Mouse (Mus musculus): ENCODE results near the gene Flad1. TPM values are rescaled to one million over a fixed set of nuclear protein-coding genes. Genes with fewer than 3 reads are reported as not detected.

Gene Flad1
- total RNA-seq, 2 experiments from 2014 or later = 25.8 to 29.5 TPM

DNA sequence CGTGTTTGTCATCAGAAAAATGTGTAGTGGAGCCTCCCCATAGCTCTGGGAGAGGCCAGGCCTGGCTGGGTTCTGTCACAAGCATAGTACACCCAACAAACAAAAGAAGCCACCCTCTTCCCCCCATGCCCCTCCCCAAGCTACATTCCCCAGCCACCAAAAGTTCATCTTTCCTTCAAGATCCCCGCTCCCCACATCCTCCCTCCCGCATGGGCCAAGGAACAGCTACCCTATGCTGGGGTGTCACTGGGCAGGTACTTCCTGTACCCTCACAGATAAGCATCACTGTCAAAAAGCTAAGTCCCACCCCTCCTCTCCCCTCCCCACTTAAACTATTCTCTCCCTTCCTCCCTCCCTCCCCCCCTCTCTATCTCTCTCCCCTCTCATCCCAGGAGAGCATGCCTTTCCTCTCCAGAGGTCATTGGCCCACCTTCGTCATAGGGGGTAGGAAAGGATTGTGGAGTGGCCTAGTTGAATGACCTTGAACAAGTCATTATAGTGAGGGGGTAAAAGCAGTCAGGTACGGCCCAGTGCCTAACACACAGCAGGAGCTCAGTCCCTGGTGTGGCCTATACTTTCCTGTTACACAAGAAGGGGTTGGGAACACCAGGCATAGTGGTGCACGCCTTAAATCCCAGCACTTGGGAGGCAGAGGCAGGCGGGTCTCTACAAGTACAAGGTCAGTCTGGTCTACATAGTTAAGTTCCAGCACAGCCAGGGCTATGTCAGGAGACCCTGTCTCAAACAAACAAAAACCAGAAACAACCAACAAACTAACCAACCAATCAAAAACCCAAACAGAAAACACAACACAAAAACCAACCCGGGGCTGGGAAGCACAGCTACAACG, 29.4 kb downstream of the Flad1 start:
- no peak for DNase-seq

DNA sequence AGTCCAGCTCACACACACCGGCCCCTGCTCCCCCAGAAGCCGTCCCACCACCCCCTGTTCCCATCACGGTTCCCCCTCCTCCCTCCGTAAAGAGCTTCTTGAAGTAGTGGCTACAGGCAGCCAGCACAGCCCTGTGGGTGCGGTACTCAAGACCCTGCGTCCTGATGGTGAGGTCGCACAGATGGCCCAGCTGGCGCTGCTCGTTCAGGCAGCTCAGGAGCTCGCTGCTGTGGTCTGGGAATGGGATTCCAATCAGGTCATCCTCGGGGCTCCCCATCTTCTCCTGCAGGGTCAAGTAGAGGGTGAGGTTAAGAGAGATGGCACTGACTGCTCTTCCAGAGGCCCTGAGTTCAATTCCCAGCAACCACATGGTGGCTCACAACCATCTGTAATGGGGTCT, 30.4 kb downstream of the Flad1 start:
- no peak for DNase-seq

DNA sequence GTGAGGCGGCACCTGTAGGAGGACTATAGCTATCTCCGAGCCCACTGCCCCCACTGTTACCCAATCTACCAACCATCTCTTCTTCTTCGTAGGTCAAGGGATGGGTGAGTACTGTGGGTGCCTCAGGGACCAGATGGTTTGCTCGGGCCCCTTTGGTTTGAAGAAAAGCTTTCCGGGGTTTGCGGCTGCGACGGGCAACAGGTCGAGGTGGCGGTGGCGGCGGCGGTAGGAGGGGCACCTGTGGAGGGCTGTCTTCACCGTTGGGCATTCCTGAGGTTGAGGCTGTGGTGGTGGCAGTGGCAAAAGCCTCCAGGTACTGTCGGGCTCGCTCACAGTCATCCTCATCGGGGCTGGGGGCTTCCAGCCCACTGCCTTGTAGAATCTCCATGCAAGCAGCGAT, 31.0 kb downstream of the Flad1 start:
- no peak for DNase-seq

DNA sequence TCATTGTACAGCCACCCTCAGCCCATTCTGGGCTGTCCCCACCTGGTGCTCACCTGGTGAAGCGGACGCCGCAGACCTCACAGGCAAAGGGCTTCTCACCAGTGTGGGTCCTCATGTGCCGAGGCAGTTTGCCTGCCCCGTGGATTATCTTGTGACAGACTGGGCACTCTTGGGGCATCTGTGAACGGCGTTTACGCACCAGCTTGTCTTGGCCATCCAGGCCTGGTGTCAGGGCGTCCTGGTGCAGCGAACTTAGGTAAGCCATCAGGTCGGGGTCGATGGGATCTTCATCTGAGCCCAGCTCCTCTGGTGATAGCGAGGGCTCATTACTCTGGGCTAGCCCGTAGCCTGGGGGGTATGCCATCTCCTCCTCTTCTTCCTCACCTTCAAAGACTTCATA, 31.4 kb downstream of the Flad1 start:
- no peak for DNase-seq

DNA sequence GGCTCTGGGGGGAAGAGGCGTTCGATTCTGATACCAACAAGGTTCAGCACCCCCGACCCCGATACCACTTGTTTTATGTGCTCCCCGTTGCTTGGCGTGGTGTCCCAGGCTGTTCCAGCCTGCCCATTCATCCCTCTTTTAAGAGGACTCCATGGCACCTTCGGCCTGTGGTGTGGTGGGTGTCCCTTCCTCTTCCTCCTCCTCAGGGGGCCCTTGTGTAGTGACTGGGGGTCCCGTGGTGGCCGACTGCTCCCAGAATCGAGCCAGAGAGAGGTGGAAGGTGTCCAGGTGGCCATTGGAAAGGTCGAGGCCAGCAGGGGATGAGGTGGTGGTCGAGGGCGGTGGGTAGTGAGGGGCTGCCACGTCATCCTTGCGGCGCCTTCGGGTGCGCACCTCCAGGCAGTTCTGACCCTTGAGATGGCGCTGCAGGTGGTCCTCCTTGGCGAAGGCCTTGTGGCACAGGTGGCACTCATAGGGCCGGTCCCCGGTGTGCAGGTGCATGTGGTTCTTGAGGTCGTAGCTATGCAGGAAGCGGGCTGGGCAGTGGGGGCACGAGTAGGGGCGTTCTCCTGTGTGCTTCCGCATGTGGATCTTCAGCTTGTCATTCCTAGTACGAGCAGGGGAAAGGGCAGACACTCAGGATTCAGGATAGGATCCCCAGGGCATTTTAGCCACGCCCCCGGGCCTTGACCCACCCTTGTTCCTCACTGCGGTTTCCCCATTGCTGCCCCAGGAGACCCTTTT, 32.1 kb downstream of the Flad1 start:
- no peak for DNase-seq

DNA sequence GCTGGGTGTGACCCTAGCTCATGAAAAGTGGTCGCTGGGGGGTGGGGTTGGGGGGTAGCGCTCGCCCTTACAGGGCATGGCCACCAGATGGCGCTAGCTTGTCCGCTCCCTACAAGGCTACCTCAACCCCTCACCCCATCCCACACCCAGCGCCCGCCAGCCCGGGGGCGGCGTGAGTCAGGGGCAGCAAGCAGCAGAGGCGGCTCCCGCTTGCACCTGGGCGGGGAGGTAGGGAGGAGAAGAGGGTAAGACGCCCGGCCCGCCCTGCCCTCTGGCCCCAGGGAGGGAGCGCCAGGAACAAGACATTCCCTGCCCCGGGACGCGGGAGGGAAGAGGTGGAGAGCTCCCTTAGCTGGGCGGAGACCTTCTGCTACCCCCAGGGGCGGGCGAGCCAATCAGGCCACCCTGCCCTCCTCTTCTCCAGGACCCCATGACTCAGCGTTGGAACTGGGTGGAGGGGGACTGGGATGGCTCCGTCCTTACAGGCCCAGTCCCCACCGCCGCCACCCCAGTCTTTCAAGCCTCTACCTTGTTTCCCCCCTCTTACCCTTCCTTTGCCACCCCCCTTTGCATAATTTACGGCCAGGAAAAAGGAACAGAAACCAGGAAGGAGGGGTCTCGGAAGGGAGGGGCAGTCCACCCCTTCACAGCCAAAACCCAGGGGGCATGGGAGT, 33.1 kb downstream of the Flad1 start:
- peak; percentile 77 for DNase-seq

DNA sequence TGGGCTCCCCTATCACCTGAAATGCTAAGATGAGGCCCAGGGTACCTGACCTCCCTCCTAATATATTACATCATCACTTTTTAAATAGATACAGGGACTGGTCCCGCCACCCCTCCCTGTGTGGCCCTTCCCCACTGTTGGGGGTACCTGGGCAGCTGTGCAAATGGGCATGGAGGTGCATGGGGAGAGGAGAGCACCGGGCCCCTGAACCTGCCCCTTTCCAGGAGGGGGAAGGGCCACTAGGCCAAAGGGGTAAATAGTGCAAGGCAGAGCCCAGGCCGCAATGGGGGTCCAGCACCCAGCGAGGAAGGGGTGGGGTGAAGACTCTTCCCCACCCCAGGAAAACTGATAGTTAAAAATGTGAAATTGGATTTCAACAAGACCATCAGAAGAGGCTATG, 33.8 kb downstream of the Flad1 start:
- no peak for DNase-seq

DNA sequence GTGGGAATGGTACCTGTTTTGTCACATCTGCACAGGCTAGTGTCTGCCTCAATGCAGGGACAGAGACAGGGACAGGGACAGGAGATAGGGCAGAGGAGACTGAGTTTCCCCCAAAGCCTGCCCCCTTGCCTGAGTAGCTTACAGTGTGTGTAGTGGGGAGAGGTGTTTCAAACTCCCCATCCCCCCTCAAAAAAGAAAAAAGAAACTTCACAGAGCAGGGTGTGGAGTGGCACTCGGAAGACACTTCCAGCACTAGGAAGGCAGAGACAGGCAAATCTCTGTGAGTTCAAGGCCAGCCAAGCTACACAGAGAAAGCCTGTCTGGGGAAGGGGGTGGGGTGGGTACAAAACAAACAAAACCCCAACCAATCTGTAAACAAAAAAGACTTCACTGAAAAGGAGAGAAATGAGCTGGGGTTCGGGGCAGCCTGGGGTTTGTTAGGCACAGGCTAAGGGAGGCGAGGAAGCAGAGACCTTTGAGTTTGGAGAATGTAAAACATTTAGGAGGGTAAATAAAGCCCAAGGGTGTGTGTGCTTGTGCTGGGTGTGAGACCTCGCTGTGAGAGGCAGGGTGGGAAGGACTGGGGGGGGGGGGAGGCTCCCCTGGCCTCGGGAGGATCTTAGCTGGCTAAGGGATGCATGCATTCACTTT, 38.0 kb downstream of the Flad1 start:
- DNase-seq = no peak

DNA sequence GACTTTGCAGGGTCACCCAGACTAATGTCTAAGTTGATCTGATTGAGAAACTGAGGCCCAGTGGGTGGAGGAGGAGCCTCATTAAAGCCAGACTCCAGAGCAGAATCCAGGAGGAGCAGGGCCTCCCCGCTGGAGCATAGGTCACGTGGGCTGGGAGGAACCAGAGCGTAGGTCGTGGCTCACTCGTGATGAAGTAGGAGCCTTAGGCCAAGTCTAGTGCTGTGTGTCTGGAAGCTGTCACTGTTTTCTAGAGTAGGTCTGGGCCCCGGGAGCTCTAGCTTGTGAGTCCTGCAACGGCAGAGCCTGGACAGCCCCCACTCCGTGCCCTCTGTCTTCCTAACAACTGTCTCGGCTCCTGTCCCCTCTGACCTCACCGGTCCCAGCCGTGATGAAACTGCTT, 44.3 kb downstream of the Flad1 start:
- no peak for DNase-seq

DNA sequence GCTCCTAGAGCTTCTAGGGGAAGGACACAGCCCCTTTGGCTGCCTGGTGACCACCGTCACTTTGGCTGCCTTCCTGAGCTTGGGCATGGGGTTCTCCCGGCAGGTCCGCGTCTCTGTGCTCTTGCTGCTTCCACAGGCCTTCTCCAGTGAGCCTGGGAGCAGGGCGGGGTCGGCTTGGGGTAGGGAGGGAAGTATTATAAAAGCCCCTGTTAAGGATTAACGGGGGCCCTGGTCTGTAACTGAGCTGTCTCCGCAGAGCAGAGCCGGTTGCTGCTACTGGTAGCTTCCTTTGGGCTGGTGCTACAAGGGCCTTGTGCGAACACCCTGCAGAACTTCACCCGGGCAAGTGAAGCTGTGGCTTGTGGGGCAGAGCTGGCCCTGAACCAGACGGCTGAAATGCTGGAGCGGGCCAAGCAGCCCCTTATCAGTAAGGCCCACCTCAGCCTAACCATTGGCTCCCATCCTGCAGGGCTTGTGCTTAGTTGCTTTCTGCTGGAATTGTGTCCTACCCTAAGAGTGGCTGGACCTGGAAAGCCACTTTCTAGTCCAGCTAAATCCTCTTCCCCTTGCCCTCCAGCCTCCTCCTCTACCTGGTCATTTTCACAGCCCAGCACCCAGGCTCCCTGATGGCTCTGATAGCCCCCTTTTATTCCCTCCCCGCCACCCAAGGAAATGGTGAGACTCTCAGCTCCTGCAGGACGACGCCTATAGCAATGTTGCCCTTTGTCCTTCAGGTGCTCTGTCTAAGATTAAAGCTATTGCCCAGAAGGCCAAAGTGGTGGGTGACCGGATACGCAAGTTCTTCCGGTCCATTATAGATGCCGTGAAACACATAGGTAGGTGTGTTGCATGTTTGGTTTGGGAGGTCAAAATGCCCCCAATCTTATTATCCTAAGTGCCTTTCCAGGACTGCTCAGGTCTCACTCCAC, 45.9 kb downstream of the Flad1 start:
- DNase-seq = no peak

DNA sequence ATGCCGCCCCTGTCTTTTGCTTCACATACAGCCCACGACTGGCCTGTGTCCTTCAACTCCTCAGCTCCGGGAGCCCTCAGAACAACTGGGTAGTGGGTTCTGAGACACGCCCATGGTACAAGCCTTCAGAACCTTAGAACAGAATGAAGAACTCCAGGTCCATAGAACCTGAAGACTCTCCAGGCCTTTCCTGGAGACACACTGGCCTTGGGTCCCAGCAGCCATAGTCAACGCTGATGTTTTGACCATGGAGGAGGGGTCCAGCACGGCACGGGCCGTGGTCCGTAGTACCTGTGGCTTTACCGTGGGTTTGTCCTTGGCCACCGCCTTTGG, 46.6 kb downstream of the Flad1 start, which contains the start of gene Dcst1:
Gene Dcst1 (minus strand): TSS at position 101 of the 333 bp plus-strand sequence.
- DNase-seq = no peak

DNA sequence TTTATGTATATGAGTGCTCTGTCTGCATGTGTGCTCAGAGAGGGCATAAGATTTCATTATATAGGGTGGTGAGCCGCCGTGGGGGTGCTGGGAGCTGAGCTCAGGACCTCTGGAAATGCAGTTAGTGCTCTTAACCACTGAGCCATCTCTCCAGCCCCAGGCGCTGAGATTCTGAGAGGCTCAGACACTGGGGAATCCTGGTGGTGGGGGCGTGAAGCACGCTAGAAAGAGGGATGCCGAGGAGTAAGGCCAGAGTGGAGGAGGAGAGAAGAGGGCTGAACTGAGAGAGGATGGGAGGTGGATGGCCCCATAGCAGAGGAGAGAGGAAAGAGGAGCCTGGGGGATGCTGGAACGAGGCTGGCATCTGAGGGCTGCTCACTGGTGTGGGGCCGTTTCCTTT, 47.0 kb downstream of the Flad1 start:
- no peak for DNase-seq

DNA sequence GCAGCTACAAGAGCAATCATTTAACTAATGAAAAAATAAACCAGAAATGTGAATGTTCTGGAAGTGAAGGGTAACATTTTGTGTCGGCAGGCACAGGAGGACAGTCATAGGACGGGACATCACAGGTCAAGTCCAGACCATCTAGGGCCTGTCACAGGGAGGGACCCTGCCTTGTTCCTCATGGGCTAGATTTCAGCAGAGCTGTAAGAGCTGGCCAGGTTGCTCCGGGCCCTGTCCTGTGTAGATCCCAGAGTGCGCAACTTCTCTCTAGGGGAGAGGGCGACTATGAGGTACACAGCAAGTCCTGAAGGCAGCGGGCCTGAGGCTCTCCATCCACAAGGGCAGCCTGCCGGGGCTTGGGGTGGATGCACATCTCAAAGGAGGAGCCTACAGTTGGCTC, 50.0 kb downstream of the Flad1 start, which contains the start of gene Dcst2:
Gene Dcst2 (plus strand): TSS at position 301 of the 400 bp plus-strand sequence.
- no peak for DNase-seq

DNA sequence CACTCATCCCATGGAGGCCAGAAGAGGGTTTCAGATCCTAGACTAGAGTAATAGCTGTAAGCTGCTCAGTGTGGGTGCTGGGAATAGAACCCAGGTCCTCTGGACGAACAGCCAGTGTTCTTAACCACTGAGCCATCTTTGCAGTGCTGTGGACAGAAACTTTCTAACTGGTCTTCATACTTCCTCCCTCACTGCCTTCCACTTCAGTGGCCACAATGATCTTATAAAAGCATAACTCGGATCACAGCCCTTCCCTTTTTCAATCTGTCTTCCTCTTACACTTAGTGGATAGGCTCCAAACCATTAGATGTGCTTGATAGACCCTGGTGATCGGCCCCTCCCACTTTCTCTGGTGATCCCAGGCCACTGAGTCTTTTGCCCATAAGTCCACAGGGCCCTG, 51.4 kb downstream of the Flad1 start:
- no peak for DNase-seq

DNA sequence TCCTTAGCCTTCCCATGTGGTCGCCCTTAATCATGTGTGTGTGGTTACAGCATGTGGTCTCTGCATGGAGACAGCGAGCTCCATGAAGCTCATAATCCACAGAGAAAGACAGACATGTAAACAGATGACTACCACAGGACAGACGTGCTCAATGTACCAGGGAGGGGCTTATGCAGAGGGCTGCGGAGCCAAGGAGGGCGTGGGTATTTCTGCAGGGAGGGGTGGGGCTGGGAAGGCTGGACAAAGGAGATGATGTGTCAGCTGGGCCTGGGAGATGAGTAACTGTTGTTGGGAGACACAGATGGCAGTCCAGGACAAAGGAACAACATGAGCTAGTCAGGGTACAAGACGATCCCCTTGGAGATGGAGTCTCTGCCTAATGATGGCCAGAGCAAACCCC, 52.0 kb downstream of the Flad1 start:
- no peak for DNase-seq

DNA sequence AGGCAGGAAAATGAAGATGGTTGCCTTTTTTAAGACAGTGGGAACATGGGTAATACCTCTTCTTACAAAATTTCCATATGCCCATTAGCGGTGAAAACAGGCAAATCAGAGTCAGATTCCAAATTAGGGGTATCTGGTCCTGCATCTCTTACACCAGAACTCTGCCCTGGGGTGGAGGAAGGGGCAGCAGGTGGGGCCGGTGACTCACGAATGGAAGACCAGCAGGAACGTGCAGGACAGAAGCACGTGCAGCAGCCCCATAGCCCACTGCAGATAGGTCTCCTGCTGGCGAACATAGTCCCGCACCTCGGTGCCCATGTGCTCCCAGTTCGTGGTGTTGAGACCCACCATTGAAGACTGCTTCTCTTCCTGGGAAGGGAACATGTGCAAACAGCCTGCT, 55.6 kb downstream of the Flad1 start:
- DNase-seq = no peak

DNA sequence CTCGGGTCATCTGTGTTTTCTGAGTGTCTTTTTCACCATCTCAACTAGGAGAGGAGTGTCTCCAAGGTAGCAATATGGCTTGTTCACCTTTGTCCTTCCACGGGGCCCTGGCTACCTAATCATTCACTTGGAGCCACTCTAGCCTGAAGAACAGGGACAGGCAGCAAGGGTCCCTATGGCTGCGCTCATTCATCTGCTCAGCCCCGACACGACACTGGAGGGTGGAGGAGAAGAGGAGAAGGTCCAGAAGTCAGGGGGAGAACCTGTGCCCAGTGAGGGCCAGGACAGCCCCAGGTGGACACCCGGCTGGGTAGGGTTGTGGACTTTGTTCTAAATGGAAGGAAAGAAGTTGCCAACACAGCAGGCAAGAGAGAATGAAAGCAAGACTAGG, 56.2 kb downstream of the Flad1 start:
- no peak for DNase-seq

DNA sequence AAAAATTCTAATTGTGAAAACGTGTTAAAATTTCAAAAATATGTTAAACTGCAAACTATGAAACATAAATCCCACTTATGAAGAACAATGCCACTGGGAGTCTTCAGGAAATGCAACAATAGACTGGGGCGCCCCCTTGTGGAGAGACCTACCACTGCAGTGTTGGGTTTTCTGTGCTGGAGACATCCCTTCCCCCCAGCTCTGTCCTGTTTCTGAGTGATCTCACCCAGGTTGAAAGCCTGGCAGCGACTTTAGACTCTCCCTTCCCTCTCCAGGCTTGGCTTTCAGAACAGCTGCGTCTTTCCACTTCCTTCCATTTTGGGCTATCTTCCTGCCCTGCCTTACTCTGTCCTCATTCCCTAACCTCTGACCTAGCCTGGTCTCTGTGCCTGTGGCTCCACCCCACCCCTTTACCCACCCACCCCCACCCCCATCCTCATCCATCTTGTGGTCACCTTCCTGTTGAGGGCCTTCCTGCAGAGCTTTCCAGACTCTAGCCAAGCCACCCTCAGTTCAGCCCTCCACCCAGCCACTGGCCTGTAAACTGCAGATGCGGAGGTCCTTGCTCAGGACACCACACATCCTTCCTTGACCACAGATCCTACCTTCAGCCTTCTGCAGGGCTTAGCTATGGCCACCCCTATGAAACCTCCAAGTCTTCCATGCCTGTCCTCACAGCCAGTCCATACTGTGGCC, 56.7 kb downstream of the Flad1 start:
- DNase-seq = peak; percentile 89

DNA sequence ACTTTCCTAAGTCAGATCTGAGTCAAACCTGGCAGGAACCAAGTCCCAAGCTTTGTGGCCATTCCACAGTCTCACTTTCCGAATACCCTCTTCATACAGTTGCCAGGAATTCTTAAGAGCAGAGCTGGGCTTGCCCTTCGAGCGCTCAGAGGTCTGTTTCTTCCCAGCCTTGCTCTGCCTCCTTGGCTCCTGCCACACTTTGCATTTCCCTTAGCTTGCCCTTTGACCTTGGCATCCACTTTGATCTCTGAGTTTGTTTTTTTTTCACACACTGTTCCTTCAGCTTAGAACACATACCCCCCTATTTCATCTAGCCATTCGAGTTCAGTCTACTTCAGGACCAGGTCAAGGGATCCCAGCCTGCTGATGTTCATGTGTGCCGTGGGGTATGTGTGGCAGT, 60.4 kb downstream of the Flad1 start:
- no peak for DNase-seq

Measured in gastrocnemius, postnatal 10 days (tissue).